Mouse (Mus musculus): ENCODE data around the gene Stxbp4.

DNA sequence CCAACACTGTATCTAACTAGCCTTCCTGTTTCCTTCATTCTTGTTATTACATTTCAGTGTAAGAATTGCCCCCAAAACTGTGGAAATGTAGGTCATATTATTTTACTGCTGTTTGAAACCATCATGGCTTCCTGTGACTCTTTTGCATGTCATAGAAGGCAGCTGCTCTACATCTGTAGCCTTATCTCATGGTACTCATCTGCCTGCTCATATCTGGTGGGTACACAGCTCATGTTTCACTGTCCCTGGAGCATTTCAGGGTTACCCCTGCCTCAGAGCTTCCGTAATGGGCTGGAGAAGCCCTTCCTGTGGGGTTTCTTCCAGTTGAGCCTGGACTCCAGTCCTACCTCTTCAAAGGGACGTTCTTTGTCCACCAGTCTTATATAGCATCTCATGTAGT lies 112.6 kb downstream of the Stxbp4 start:
- TF ChIP-seq ZNF384 (IDR thresholded peaks at IDR 0.05; ENCODE audit: low read depth, low read length) (no peak), HCFC1 (IDR thresholded peaks at IDR 0.05; ENCODE audit: borderline replicate concordance, insufficient read depth, low read length) (no peak)
